ENCODE assay signal across 17 mouse cellular contexts in genomic region chr1:72468466-72469003, GRCm38 (mm10).
DNase-seq lines count a peak whose midpoint lies in the region; ATAC-seq and TF ChIP-seq lines count a peak whose summit lies in the region.
"Had no signal": no experiment of that assay in that cellular context is flagged by ENCODE, and none has a peak within 500 bp of the region (broad histone marks: within the 10 kb centered on the region; RNA-seq: fewer than 3 reads in every experiment).

No protein-coding gene starts in this region.

- H3K4me1 ChIP-seq in midbrain, postnatal 0 days (ENCODE audit: insufficient read depth, low read length), result no peaks in the 10 kb centered on the region; the same call in 1 of the 2 replicates
- H3K4me1 ChIP-seq in midbrain, embryonic 10.5 days, result no peaks in the 10 kb centered on the region
- H3K4me1 ChIP-seq in lung, embryonic 16.5 days (replicated peaks; ENCODE audit: control insufficient read depth, insufficient read depth, low read length), result no peaks in the 10 kb centered on the region
- H3K4me1 ChIP-seq: liver, embryonic 15.5 days had no signal

- no peak overlapping the region for H3K27ac ChIP-seq in midbrain, postnatal 0 days (ENCODE audit: low read depth, low read length)
- no peak overlapping the region for H3K27ac ChIP-seq in midbrain, embryonic 10.5 days (replicated peaks)
- no peak overlapping the region for H3K27ac ChIP-seq in lung, embryonic 16.5 days (ENCODE audit: low read length)
- H3K27ac ChIP-seq: liver, embryonic 15.5 days had no signal

- H3K9me3 ChIP-seq in midbrain, postnatal 0 days (ENCODE audit: low read length), result no peaks in the 10 kb centered on the region
- no peaks in the 10 kb centered on the region for H3K9me3 ChIP-seq in midbrain, embryonic 10.5 days (replicated peaks)
- H3K9me3 ChIP-seq in lung, embryonic 16.5 days (ENCODE audit: control insufficient read depth, low read length), result no peaks in the 10 kb centered on the region
- H3K9me3 ChIP-seq: liver, embryonic 15.5 days had no signal

- ATAC-seq in midbrain, postnatal 0 days (ENCODE audit: low FRiP score), result no peak
- 0 out of 2 replicates have a peak, but pooled peaks have one; percentile 17 for ATAC-seq in lung, embryonic 16.5 days (ENCODE audit: low read depth)
- ATAC-seq: forebrain, postnatal 0 days had no signal

- 48% methylated on average over 5 of the region's 5 CpGs for WGBS in midbrain, postnatal 0 days
- 58% methylated on average over 5 of the region's 5 CpGs for WGBS in midbrain, embryonic 10.5 days
- WGBS in lung, embryonic 16.5 days, result 41% methylated on average over 5 of the region's 5 CpGs

- no peaks in the 10 kb centered on the region for H3K36me3 ChIP-seq in midbrain, postnatal 0 days (ENCODE audit: insufficient read depth, low read length)
- no peaks in the 10 kb centered on the region for H3K36me3 ChIP-seq in midbrain, embryonic 10.5 days
- no peaks in the 10 kb centered on the region for H3K36me3 ChIP-seq in lung, embryonic 16.5 days (ENCODE audit: control insufficient read depth, insufficient read depth, low read length)
- H3K36me3 ChIP-seq: liver, embryonic 15.5 days had no signal

- H3K4me3 ChIP-seq in midbrain, postnatal 0 days (ENCODE audit: low read depth, low read length), result no peak overlapping the region
- no peak overlapping the region for H3K4me3 ChIP-seq in midbrain, embryonic 10.5 days
- no peak overlapping the region for H3K4me3 ChIP-seq in lung, embryonic 16.5 days (ENCODE audit: low read length)
- H3K4me3 ChIP-seq: erythroblast, embryonic 14.5 days; liver, embryonic 15.5 days had no signal

- no peak for TF ChIP-seq CTCF in midbrain, postnatal 0 days (IDR thresholded peaks at IDR 0.05)

- no peak overlapping the region for H3K4me2 ChIP-seq in midbrain, postnatal 0 days (ENCODE audit: low read depth, low read length, poor library complexity, severe bottlenecking)
- no peak overlapping the region for H3K4me2 ChIP-seq in lung, embryonic 16.5 days (ENCODE audit: low read depth, low read length)
- H3K4me2 ChIP-seq: liver, embryonic 15.5 days had no signal

- peak; percentile 8 for DNase-seq in cerebellum, adult 11 months
- DNase-seq in cerebellum, adult 9-10 months, result no peak
- peak; percentile 43 for DNase-seq in midbrain, postnatal 0 days (ENCODE audit: low spot score)
- no peak for DNase-seq in midbrain, embryonic 10.5 days (ENCODE audit: low spot score)
- no peak for DNase-seq in thymus, postnatal 0 days (ENCODE audit: low spot score)
- no peak for DNase-seq in frontal cortex, adult 2 months (ENCODE audit: extremely low spot score in 1 of 2, low spot score in 1 of 2)
- DNase-seq in gastrocnemius, postnatal 4 days (ENCODE audit: low spot score in 2 of 2), result no peak
- DNase-seq: adrenal gland, postnatal 36 days; forebrain, postnatal 0 days; kidney, adult 2 months; kidney, postnatal 4 days; right cerebral cortex, adult 18-20 months; thymus, postnatal 14 days had no signal

- no peaks in the 10 kb centered on the region for H3K27me3 ChIP-seq in midbrain, postnatal 0 days (ENCODE audit: insufficient read depth, low read length)
- H3K27me3 ChIP-seq in midbrain, embryonic 10.5 days (ENCODE audit: low read depth, poor library complexity, severe bottlenecking), result no peaks in the 10 kb centered on the region
- H3K27me3 ChIP-seq in lung, embryonic 16.5 days (ENCODE audit: control insufficient read depth, insufficient read depth, low read depth, low read length), result no peaks in the 10 kb centered on the region
- H3K27me3 ChIP-seq: CH12.LX; liver, embryonic 15.5 days had no signal

- no peak overlapping the region for H3K9ac ChIP-seq in midbrain, postnatal 0 days (replicated peaks; ENCODE audit: low read length, poor library complexity, severe bottlenecking)
- H3K9ac ChIP-seq in lung, embryonic 16.5 days (ENCODE audit: low read length), result no peak overlapping the region
- H3K9ac ChIP-seq: forebrain, postnatal 0 days; liver, embryonic 15.5 days had no signal

Comparison
In these comparisons a context has a peak if more than half of its experiments do, and no peak if none do; other contexts are left out.
1. DNase-seq: peak in cerebellum, adult 11 months (single experiment) and midbrain, postnatal 0 days (single experiment); none in cerebellum, adult 9-10 months (single experiment), midbrain, embryonic 10.5 days (single experiment), thymus, postnatal 0 days (single experiment), frontal cortex, adult 2 months (0 of 2) and gastrocnemius, postnatal 4 days (0 of 2).